Mouse (Mus musculus) forebrain, embryonic 10.5 days (tissue): ENCODE measurements around the gene Sart1. TPM values are rescaled to one million over a fixed set of nuclear protein-coding genes. Genes with fewer than 3 reads are reported as not detected.

Source experiments
- polyA plus RNA-seq: library from polyadenylated mRNA; unstranded; fragments of >200 nt; fragmentation: Nextera tagmentation; extraction: Ambion mirVana; gene quantifications from 2 replicates; pipeline ENCODE4 v1.2.1, GENCODE M21; 2016

Sart1 gene
- polyA plus RNA-seq, 1 experiment from 2014 or later: 96.6 TPM

Other genes starting within 250 kb of the Sart1 start
- gene Pacs1, start 115.6 kb downstream of the Sart1 start, polyA plus RNA-seq: 21.3 and 22.7 TPM in 2 replicates
- gene Sf3b2, start 93.2 kb downstream of the Sart1 start, polyA plus RNA-seq: 458 and 482 TPM in 2 replicates
- 10.3 and 12.1 TPM in 2 replicates for gene Gal3st3, start 90.4 kb downstream of the Sart1 start, polyA plus RNA-seq
- gene Catsper1, start 53.0 kb downstream of the Sart1 start, polyA plus RNA-seq: not detected in 2 replicates
- 0.56 TPM in 1 of 2 replicates, not detected in the other for gene Cst6, start 39.1 kb downstream of the Sart1 start, polyA plus RNA-seq
- 90.6 and 95.3 TPM in 2 replicates for gene Eif1ad, start 22.0 kb downstream of the Sart1 start, polyA plus RNA-seq
- 614 and 621 TPM in 2 replicates for gene Banf1, start 21.5 kb downstream of the Sart1 start, polyA plus RNA-seq
- not detected in 2 replicates for gene Tsga10ip, start 13.8 kb upstream of the Sart1 start, polyA plus RNA-seq
- gene Drap1, start 36.3 kb upstream of the Sart1 start, polyA plus RNA-seq: 198 and 208 TPM in 2 replicates
- gene AI837181, start 36.4 kb upstream of the Sart1 start, polyA plus RNA-seq: 42.2 and 42.3 TPM in 2 replicates
- gene Fosl1, start 58.8 kb upstream of the Sart1 start, polyA plus RNA-seq: not detected in 2 replicates
- gene Ccdc85b, start 69.2 kb upstream of the Sart1 start, polyA plus RNA-seq: 5.5 and 6.7 TPM in 2 replicates
- gene Fibp, start 71.9 kb upstream of the Sart1 start, polyA plus RNA-seq: 93.1 TPM in 2 replicates
- 1.1 and 1.4 TPM in 2 replicates for gene Ctsw, start 79.8 kb upstream of the Sart1 start, polyA plus RNA-seq
- gene Efemp2, start 85.3 kb upstream of the Sart1 start, polyA plus RNA-seq: 46.9 and 50.9 TPM in 2 replicates
- gene Mus81, start 99.7 kb upstream of the Sart1 start, polyA plus RNA-seq: 40.9 and 42.9 TPM in 2 replicates
- 2,991 and 3,010 TPM in 2 replicates for gene Cfl1, start 101.8 kb upstream of the Sart1 start, polyA plus RNA-seq
- gene 1700020D05Rik, start 115.1 kb upstream of the Sart1 start, polyA plus RNA-seq: not detected in 2 replicates
- 7.0 and 7.9 TPM in 2 replicates for gene Snx32, start 121.8 kb upstream of the Sart1 start, polyA plus RNA-seq
- 0.37 and 0.52 TPM in 2 replicates for gene Ovol1, start 171.9 kb upstream of the Sart1 start, polyA plus RNA-seq
- 2.0 TPM in 2 replicates for gene Ap5b1, start 179.3 kb upstream of the Sart1 start, polyA plus RNA-seq
- 187 and 200 TPM in 2 replicates for gene Rnaseh2c, start 213.2 kb upstream of the Sart1 start, polyA plus RNA-seq
- 64.9 and 67.9 TPM in 2 replicates for gene Kat5, start 221.5 kb upstream of the Sart1 start, polyA plus RNA-seq
- gene Rela, start 248.8 kb upstream of the Sart1 start, polyA plus RNA-seq: 30.3 and 31.2 TPM in 2 replicates